ENCODE assay signal across 25 mouse cellular contexts in genomic region chr2:180187362-180187761, GRCm38 (mm10).
"Had no signal": no experiment of that assay in that cellular context is flagged by ENCODE, and none has a peak within 500 bp of the region (broad histone marks: within the 10 kb centered on the region; RNA-seq: fewer than 3 reads in every experiment).

No protein-coding gene starts in this region.

- H3K4me2 ChIP-seq: heart, embryonic 12.5 days; hindbrain, embryonic 12.5 days; hindbrain, embryonic 15.5 days; kidney, embryonic 15.5 days; limb, embryonic 13.5 days; limb, embryonic 15.5 days; liver, embryonic 12.5 days had no signal

- DNase-seq: gastrocnemius, postnatal 14 days; gastrocnemius, postnatal 36 days; heart, adult 18-20 months; heart, postnatal 10 days; heart, postnatal 36 days; kidney, adult 11 months; kidney, adult 2 months; kidney, adult 9 months; kidney, postnatal 14 days; kidney, postnatal 36 days; layer of hippocampus, adult 9-11 months; layer of hippocampus, postnatal 36 days; left cerebral cortex, postnatal 4 days had no signal

- H3K4me3 ChIP-seq: heart, embryonic 10.5 days; heart, embryonic 12.5 days; hindbrain, embryonic 12.5 days; hindbrain, embryonic 15.5 days; kidney, embryonic 15.5 days; limb, embryonic 13.5 days; limb, embryonic 15.5 days; liver, embryonic 12.5 days had no signal

- ATAC-seq: hindbrain, postnatal 0 days; intestine, embryonic 16.5 days; liver, embryonic 12.5 days had no signal

- H3K9me3 ChIP-seq: heart, embryonic 10.5 days; heart, embryonic 12.5 days; hindbrain, embryonic 12.5 days; hindbrain, embryonic 15.5 days; kidney, embryonic 15.5 days; limb, embryonic 13.5 days; limb, embryonic 15.5 days; liver, embryonic 12.5 days had no signal

- H3K27ac ChIP-seq: heart, embryonic 10.5 days; hindbrain, embryonic 12.5 days; hindbrain, embryonic 15.5 days; hindbrain, postnatal 0 days; kidney, embryonic 15.5 days; kidney, postnatal 0 days; limb, embryonic 13.5 days; limb, embryonic 15.5 days; liver, embryonic 12.5 days; liver, embryonic 14.5 days had no signal

- H3K27me3 ChIP-seq: heart, embryonic 12.5 days; hindbrain, embryonic 12.5 days; hindbrain, embryonic 15.5 days; kidney, embryonic 15.5 days; limb, embryonic 13.5 days; limb, embryonic 15.5 days; liver, embryonic 12.5 days had no signal

- H3K4me1 ChIP-seq: heart, embryonic 12.5 days; hindbrain, embryonic 12.5 days; hindbrain, embryonic 15.5 days; kidney, embryonic 15.5 days; limb, embryonic 13.5 days; limb, embryonic 15.5 days; liver, embryonic 12.5 days had no signal

- H3K9ac ChIP-seq: heart, embryonic 12.5 days; hindbrain, embryonic 12.5 days; hindbrain, embryonic 15.5 days; kidney, embryonic 15.5 days; limb, embryonic 13.5 days; limb, embryonic 15.5 days; liver, embryonic 12.5 days; liver, embryonic 14.5 days had no signal

- H3K36me3 ChIP-seq: hindbrain, embryonic 12.5 days; hindbrain, embryonic 15.5 days had no signal
